Mouse (Mus musculus): ENCODE results near the gene Rnaseh2b. TPM values are rescaled to one million over a fixed set of nuclear protein-coding genes. Genes with fewer than 3 reads are reported as not detected.
A peak's percentile ranks its signal among the peaks of the same experiment; 100 is the strongest.

Rnaseh2b gene
- total RNA-seq, 1 experiment, result 16.4 TPM

DNA sequence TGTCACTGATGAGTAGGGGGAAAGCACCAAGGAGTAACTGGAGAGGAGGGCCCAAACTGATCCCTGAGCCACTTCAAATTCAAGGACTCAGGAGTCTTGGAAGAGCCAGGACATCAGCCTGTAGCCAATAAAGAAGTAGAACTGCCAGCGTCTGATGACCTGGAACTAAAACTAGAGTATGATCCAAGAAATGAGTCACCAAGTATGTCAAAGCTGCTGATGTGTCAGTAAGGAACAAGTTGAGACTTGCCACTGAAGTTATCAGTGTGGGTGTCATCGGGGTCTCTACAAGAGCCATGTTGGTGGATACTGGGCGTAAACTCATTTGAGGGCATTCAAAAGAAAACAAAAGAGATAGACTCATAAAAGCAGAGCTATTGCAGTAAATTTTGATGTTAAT is 18.8 kb upstream of the Rnaseh2b start:
- H3K9me3 ChIP-seq (ENCODE audit: control insufficient read depth, insufficient read depth, low read depth, low read length), result peaks cover 7% of the 10 kb centered on the region; the same call in 1 of the 2 replicates
- no peak overlapping the region for H3K27ac ChIP-seq (ENCODE audit: insufficient read depth, low read depth, low read length, poor library complexity, severe bottlenecking)
- in situ Hi-C loops (cut with MboI; ENCODE audit: low sequenced_read_pairs in 2 of 2, unreplicated experiment in 2 of 2), result no loop called here
- H3K4me3 ChIP-seq (ENCODE audit: insufficient read depth in 1 of 2, low read depth in 1 of 2, low read length in 2 of 2, poor library complexity in 1 of 2, severe bottlenecking in 1 of 2), result no peak overlapping the region
- H3K36me3 ChIP-seq (ENCODE audit: control insufficient read depth, insufficient read depth, low read length, poor library complexity, severe bottlenecking), result no peaks in the 10 kb centered on the region
- DNase-seq (ENCODE audit: low read depth, low spot score), result no peak
- H3K4me1 ChIP-seq (ENCODE audit: control insufficient read depth in 2 of 2, insufficient read depth in 2 of 2, low read length in 2 of 2, poor library complexity in 1 of 2), result no peaks in the 10 kb centered on the region
- no peak overlapping the region for H3K9ac ChIP-seq (ENCODE audit: insufficient read depth, low read depth, low read length, poor library complexity, severe bottlenecking)
- TF ChIP-seq CHD2 (IDR thresholded peaks at IDR 0.05; ENCODE audit: low read depth, low read length) (no peak), MAFK (IDR thresholded peaks at IDR 0.05; ENCODE audit: insufficient read depth, low read depth, low read length) (no peak), ZC3H11A (IDR thresholded peaks at IDR 0.05; ENCODE audit: borderline replicate concordance, low read depth, low read length) (no peak), ZNF384 (IDR thresholded peaks at IDR 0.05; ENCODE audit: low read depth, low read length) (no peak), HCFC1 (IDR thresholded peaks at IDR 0.05; ENCODE audit: borderline replicate concordance, insufficient read depth, low read length) (no peak)

DNA sequence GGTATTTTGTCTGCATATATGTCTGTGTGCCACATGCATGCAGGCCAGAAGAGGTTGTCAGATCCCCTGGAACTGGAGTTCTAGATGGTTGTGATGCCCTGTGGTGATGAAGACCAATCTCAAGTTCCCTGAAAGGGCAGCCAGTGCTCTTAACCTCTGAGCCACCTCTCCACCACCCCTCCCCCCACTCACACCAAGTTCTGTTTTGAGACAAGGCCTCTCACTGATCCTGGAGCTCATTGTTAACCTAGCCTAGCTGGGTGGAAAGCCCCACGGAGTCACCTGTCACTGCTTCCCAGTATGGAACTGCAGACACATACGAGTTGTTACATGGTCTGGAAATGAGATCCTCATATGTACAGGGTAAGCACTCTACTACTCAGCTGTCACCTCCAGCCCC is 9.4 kb upstream of the Rnaseh2b start:
- no peak overlapping the region for H3K9ac ChIP-seq (ENCODE audit: insufficient read depth, low read depth, low read length, poor library complexity, severe bottlenecking)
- H3K27ac ChIP-seq (ENCODE audit: insufficient read depth, low read depth, low read length, poor library complexity, severe bottlenecking), result no peak overlapping the region
- DNase-seq (ENCODE audit: low read depth, low spot score), result no peak
- in situ Hi-C loops (cut with MboI; ENCODE audit: low sequenced_read_pairs in 2 of 2, unreplicated experiment in 2 of 2), result no loop called here
- H3K36me3 ChIP-seq (ENCODE audit: control insufficient read depth, insufficient read depth, low read length, poor library complexity, severe bottlenecking), result no peaks in the 10 kb centered on the region
- TF ChIP-seq ZC3H11A (IDR thresholded peaks at IDR 0.05; ENCODE audit: borderline replicate concordance, low read depth, low read length), result no peak
- no peak for TF ChIP-seq HCFC1 (IDR thresholded peaks at IDR 0.05; ENCODE audit: borderline replicate concordance, insufficient read depth, low read length)
- TF ChIP-seq ZNF384 (IDR thresholded peaks at IDR 0.05; ENCODE audit: low read depth, low read length), result no peak
- TF ChIP-seq MAFK (IDR thresholded peaks at IDR 0.05; ENCODE audit: insufficient read depth, low read depth, low read length), result no peak
- TF ChIP-seq CHD2 (IDR thresholded peaks at IDR 0.05; ENCODE audit: low read depth, low read length), result no peak
- no peaks in the 10 kb centered on the region for H3K4me1 ChIP-seq (ENCODE audit: control insufficient read depth in 2 of 2, insufficient read depth in 2 of 2, low read length in 2 of 2, poor library complexity in 1 of 2)
- no peaks in the 10 kb centered on the region for H3K9me3 ChIP-seq (ENCODE audit: control insufficient read depth, insufficient read depth, low read depth, low read length)
- H3K4me3 ChIP-seq (ENCODE audit: insufficient read depth in 1 of 2, low read depth in 1 of 2, low read length in 2 of 2, poor library complexity in 1 of 2, severe bottlenecking in 1 of 2), result no peak overlapping the region

DNA sequence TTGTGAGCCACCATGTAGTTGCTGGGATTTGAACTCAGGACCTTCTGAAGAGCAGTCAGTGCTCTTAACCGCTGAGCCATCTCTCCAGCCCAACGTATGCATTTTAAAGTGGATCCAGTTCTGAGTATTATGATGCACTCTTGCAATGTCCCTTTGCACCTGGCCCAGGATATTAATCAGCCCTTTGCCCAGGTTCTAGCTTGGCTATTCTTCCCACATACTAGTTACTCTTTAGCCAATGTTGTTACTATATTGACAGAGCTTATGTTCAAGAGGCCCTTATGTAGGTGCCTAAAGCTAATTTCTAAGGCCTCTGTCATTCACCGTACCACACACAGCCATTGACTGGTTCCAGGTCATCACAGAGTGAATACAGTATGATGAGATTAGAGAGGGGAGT is 3.7 kb upstream of the Rnaseh2b start:
- H3K9ac ChIP-seq (ENCODE audit: insufficient read depth, low read depth, low read length, poor library complexity, severe bottlenecking), result no peak overlapping the region
- H3K36me3 ChIP-seq (ENCODE audit: control insufficient read depth, insufficient read depth, low read length, poor library complexity, severe bottlenecking), result no peaks in the 10 kb centered on the region
- H3K4me1 ChIP-seq (ENCODE audit: control insufficient read depth in 2 of 2, insufficient read depth in 2 of 2, low read length in 2 of 2, poor library complexity in 1 of 2), result peaks cover 2% of the 10 kb centered on the region in 2 experiments; a peak in 2 of 4 replicates
- no peak overlapping the region for H3K27ac ChIP-seq (ENCODE audit: insufficient read depth, low read depth, low read length, poor library complexity, severe bottlenecking)
- TF ChIP-seq HCFC1 (IDR thresholded peaks at IDR 0.05; ENCODE audit: borderline replicate concordance, insufficient read depth, low read length) (no peak), CHD2 (IDR thresholded peaks at IDR 0.05; ENCODE audit: low read depth, low read length) (no peak), ZNF384 (IDR thresholded peaks at IDR 0.05; ENCODE audit: low read depth, low read length) (no peak), MAFK (IDR thresholded peaks at IDR 0.05; ENCODE audit: insufficient read depth, low read depth, low read length) (no peak), ZC3H11A (IDR thresholded peaks at IDR 0.05; ENCODE audit: borderline replicate concordance, low read depth, low read length) (no peak)
- no peaks in the 10 kb centered on the region for H3K9me3 ChIP-seq (ENCODE audit: control insufficient read depth, insufficient read depth, low read depth, low read length)
- in situ Hi-C loops (cut with MboI; ENCODE audit: low sequenced_read_pairs in 2 of 2, unreplicated experiment in 2 of 2), result no loop called here
- no peak for DNase-seq (ENCODE audit: low read depth, low spot score)
- H3K4me3 ChIP-seq (ENCODE audit: insufficient read depth in 1 of 2, low read depth in 1 of 2, low read length in 2 of 2, poor library complexity in 1 of 2, severe bottlenecking in 1 of 2), result no peak overlapping the region

DNA sequence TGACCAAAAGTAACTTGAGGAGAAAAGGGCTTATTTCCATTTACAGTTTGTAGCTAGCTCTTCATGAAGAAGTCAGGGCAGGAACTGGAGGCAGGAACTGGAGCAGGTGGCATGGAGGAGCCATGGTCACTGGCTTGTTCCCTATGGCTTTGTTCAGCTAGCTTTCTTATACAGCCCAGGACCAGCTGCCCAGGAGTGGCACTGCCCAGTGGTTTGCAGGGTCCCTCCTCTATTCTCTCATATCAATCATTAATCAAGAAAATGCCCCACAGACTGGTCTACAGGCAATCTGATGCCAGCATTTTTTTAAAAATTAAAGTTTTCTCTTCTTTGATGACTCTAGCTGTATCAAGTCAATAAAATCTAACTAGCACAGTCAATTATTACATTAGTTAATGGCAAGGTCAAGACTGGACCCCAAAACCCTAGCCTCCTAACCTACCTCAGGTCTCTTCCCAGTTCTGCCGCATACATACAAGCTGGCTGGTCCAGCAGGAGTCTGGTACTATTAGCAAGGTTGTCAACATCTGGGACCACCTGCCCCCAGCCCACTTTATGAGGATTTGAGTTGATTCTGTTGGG is 892 bp upstream of the Rnaseh2b start:
- no peak for DNase-seq (ENCODE audit: low read depth, low spot score)
- in situ Hi-C loops (cut with MboI; ENCODE audit: low sequenced_read_pairs in 2 of 2, unreplicated experiment in 2 of 2), result no loop called here

More for the DNA sequence above, 892 bp upstream of the Rnaseh2b start:
- TF ChIP-seq HCFC1 (IDR thresholded peaks at IDR 0.05; ENCODE audit: borderline replicate concordance, insufficient read depth, low read length) (no peak), MAFK (IDR thresholded peaks at IDR 0.05; ENCODE audit: insufficient read depth, low read depth, low read length) (no peak), CHD2 (IDR thresholded peaks at IDR 0.05; ENCODE audit: low read depth, low read length) (no peak), ZC3H11A (IDR thresholded peaks at IDR 0.05; ENCODE audit: borderline replicate concordance, low read depth, low read length) (no peak), ZNF384 (IDR thresholded peaks at IDR 0.05; ENCODE audit: low read depth, low read length) (no peak)
- Histone ChIP-seq H3K36me3 (ENCODE audit: control insufficient read depth, insufficient read depth, low read length, poor library complexity, severe bottlenecking) (no peaks in the 10 kb centered on the region), H3K4me1 (ENCODE audit: control insufficient read depth in 2 of 2, insufficient read depth in 2 of 2, low read length in 2 of 2, poor library complexity in 1 of 2) (peaks cover 2 to 4% of the 10 kb centered on the region in 2 experiments; a peak in 2 of 4 replicates), H3K9me3 (ENCODE audit: control insufficient read depth, insufficient read depth, low read depth, low read length) (no peaks in the 10 kb centered on the region), H3K9ac (ENCODE audit: insufficient read depth, low read depth, low read length, poor library complexity, severe bottlenecking) (no peak overlapping the region), H3K27ac (ENCODE audit: insufficient read depth, low read depth, low read length, poor library complexity, severe bottlenecking) (no peak overlapping the region), H3K4me3 (ENCODE audit: insufficient read depth in 1 of 2, low read depth in 1 of 2, low read length in 2 of 2, poor library complexity in 1 of 2, severe bottlenecking in 1 of 2) (peak overlapping the region in 1 of 2 experiments; percentile 10; a peak in 1 of 4 replicates)
